Mouse (Mus musculus): ENCODE results near the gene Txn2.
"Not testable (repeated sequence)": the region's sequence is repeated elsewhere in the genome, so short reads cannot be mapped to it uniquely, and the experiment has no call there.

Gene Txn2

GRCm38 (mm10) chr15:77874807-77875206, 54.0 kb downstream of the Txn2 start:
- DNase-seq: no peak

GRCm38 (mm10) chr15:77874310-77874709, 54.5 kb downstream of the Txn2 start:
- DNase-seq: no peak

- DNase-seq: no peak
Observed at GRCm38 (mm10) chr15:77873564-77873963, 55.2 kb downstream of the Txn2 start.

GRCm38 (mm10) chr15:77872996-77873395, 55.8 kb downstream of the Txn2 start:
- DNase-seq: no peak

DNA sequence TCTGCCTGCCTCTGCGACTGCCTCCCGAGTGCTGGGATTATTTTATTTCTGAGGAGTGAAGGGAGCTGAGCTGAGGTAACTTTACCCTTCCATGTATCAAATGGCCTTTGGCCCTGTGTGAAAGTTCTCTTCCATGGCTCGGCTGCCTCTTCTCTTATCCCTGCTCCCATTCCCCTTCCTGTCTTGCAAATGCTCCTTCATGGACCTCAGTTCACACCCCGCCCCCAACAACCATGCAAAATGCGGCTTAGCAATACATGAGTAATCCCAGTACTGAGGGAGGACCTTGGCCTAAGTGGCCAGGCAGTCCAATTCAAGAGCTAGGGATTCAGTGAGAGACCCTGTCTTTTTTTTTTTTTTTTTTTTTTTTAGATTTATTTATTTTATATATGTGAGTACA, 60.5 kb downstream of the Txn2 start:
- DNase-seq: no peak

DNA sequence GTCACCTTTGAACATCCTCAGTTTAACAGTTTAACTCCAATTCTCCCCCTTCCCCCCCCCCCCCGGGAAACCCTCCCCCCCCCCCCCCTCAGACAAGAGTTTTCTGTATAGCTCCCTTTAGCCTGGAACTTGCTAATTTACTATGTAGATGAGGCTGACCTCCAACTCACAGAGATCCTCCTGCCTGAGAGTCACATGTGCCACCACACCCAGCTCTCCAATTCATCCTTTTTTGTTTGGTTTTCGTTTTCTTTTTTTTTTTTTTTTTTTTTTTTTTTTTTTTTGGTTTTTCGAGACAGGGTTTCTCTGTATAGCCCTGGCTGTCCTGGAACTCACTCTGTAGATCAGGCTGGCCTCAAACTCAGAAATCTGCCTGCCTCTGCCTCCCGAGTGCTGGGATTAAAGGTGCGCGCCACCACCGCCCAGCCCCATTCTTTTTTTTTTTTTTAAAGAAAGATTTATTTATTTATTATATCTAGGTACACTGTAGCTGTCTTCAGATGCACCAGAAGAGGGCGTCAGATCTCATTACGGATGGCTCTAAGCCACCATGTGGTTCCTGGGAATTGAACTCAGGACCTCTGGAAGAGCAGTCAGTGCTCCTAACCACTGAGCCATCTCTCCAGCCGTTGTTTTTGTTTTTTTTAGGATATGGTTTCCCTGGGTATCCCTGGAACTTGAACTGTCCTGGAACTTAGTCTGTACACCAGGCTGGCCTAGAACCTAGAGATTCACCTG, 61.4 kb downstream of the Txn2 start:
- not testable (repeated sequence) for DNase-seq

DNA sequence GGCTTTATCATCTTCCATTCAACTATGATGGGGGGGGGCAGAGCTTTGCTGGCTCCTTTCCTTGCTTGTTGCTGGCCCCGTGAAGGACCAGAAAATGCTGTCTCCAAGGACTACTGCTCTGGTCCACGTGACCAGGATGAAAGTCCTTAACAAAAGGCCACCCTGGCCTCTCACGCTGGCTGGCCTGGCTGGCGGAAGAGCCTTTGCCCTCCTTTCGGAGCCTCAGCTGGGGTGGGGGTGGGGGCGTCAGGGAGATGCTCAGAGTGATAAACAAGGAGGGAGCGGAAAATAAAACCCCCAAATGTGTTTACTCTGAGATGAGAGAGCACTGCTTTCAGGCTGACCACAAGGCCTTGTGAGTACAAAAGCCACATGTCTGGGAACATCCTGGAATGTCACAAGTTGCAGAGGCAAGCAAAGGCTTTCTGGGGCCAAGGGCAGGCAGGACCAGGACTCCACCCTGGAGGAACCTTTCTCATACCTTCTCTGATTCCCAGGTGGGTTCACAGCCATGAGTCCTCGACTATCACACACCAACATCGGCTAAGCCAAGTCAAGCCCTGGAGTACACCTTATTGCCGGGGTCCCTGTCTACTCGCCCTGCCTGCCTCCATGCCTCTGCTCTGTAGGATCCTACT, 62.1 kb downstream of the Txn2 start:
- DNase-seq: no peak

Data from cerebellum, adult 9-10 months (tissue).